Mouse (Mus musculus): ENCODE measurements around the gene Copz2.

GRCm38 (mm10) chr11:96816494-96816893, 33.2 kb upstream of the Copz2 start:
- TF ChIP-seq CTCF (IDR thresholded peaks at IDR 0.05; ENCODE audit: borderline replicate concordance, extremely low read depth, insufficient read depth, insufficient read length) (no peak), POLR2A (IDR thresholded peaks at IDR 0.05; ENCODE audit: borderline replicate concordance, extremely low read depth, insufficient read depth, insufficient read length, poor library complexity, severe bottlenecking) (no peak)

Measured in brain, embryonic 14.5 days (tissue).